8 mouse cellular contexts compared by ENCODE assay signal in genomic region chr11:86596187-86596960, GRCm38 (mm10). TPM values are rescaled to one million over a fixed set of nuclear protein-coding genes. Genes with fewer than 3 reads are reported as not detected.
DNase-seq lines count a peak whose midpoint lies in the region; ATAC-seq and TF ChIP-seq lines count a peak whose summit lies in the region.

No protein-coding gene starts in this region.

- H3K27ac ChIP-seq in kidney, adult 2 months (ENCODE audit: insufficient read depth, low read depth, low read length) = peak overlapping the region; percentile 84
- H3K27ac ChIP-seq in kidney, embryonic 14.5 days (ENCODE audit: low read depth, low read length) = no peak overlapping the region
- H3K27ac ChIP-seq in embryonic facial prominence, embryonic 15.5 days (replicated peaks) = peak overlapping the region; percentile 55; the same call in 1 of the 2 replicates

- no peak for TF ChIP-seq CTCF in kidney, adult 2 months (conservative IDR thresholded peaks at IDR 0.05; ENCODE audit: insufficient read depth, insufficient read length, low read depth, low read length)

- no peak for TF ChIP-seq POLR2A in kidney, adult 2 months (IDR thresholded peaks at IDR 0.05; ENCODE audit: low read depth, low read length)

- 42% methylated on average over 7 of the region's 7 CpGs for WGBS in kidney, adult 2 months
- WGBS in kidney, embryonic 14.5 days = 88% methylated on average over 7 of the region's 7 CpGs
- WGBS in embryonic facial prominence, embryonic 15.5 days = 48% methylated on average over 7 of the region's 7 CpGs

- no peak overlapping the region for H3K9ac ChIP-seq in kidney, embryonic 14.5 days (ENCODE audit: low read depth, low read length)
- no peak overlapping the region for H3K9ac ChIP-seq in embryonic facial prominence, embryonic 15.5 days

- H3K27me3 ChIP-seq in kidney, adult 2 months (replicated peaks; ENCODE audit: control insufficient read depth, insufficient read depth, low read length) = no peaks in the 10 kb centered on the region
- no peaks in the 10 kb centered on the region for H3K27me3 ChIP-seq in kidney, embryonic 14.5 days (ENCODE audit: control insufficient read depth, insufficient read depth, low read length)
- no peaks in the 10 kb centered on the region for H3K27me3 ChIP-seq in embryonic facial prominence, embryonic 15.5 days

- H3K4me3 ChIP-seq in kidney, adult 2 months (ENCODE audit: insufficient read depth, low read depth, low read length) = no peak overlapping the region
- no peak overlapping the region for H3K4me3 ChIP-seq in kidney, embryonic 14.5 days (ENCODE audit: low read length)
- no peak overlapping the region for H3K4me3 ChIP-seq in embryonic facial prominence, embryonic 15.5 days (replicated peaks)

- peak; percentile 86 for DNase-seq in kidney, adult 2 months
- DNase-seq in Muller cell, postnatal 12 days (ENCODE audit: inconsistent ontology term) = peak; percentile 65
- DNase-seq in lung, postnatal 10 days = peak; percentile 86
- no peak for DNase-seq in retina, postnatal 1 day
- no peak for DNase-seq in heart, adult 9 months (ENCODE audit: low spot score in 2 of 2)
- no peak for DNase-seq in spleen, adult 12 weeks (ENCODE audit: low spot score)

- H3K4me2 ChIP-seq in kidney, embryonic 14.5 days (replicated peaks; ENCODE audit: low read depth, low read length) = no peak overlapping the region
- no peak overlapping the region for H3K4me2 ChIP-seq in embryonic facial prominence, embryonic 15.5 days (replicated peaks)

- H3K9me3 ChIP-seq in kidney, embryonic 14.5 days (ENCODE audit: control insufficient read depth, low read length) = no peaks in the 10 kb centered on the region
- H3K9me3 ChIP-seq in embryonic facial prominence, embryonic 15.5 days (replicated peaks) = no peaks in the 10 kb centered on the region

- peaks cover 21% of the 10 kb centered on the region; the same call in 1 of the 2 replicates for H3K4me1 ChIP-seq in kidney, adult 2 months (ENCODE audit: control insufficient read depth, insufficient read depth, low read length)
- H3K4me1 ChIP-seq in kidney, embryonic 14.5 days (ENCODE audit: control insufficient read depth, insufficient read depth, low read length) = peaks cover 5% of the 10 kb centered on the region
- H3K4me1 ChIP-seq in embryonic facial prominence, embryonic 15.5 days = no peaks in the 10 kb centered on the region; the same call in 1 of the 2 replicates

- ATAC-seq in kidney, embryonic 14.5 days (ENCODE audit: low FRiP score, low TSS enrichment) = no peak
- ATAC-seq in embryonic facial prominence, embryonic 15.5 days (ENCODE audit: insufficient number of reproducible peaks, low FRiP score, low TSS enrichment, low read depth) = no peak

- no peaks in the 10 kb centered on the region; the same call in 1 of the 2 replicates for H3K36me3 ChIP-seq in kidney, adult 2 months (ENCODE audit: control insufficient read depth, insufficient read depth, low read length)
- no peaks in the 10 kb centered on the region; the same call in 1 of the 2 replicates for H3K36me3 ChIP-seq in kidney, embryonic 14.5 days (ENCODE audit: control insufficient read depth, insufficient read depth, low read length)
- H3K36me3 ChIP-seq in embryonic facial prominence, embryonic 15.5 days = no peaks in the 10 kb centered on the region

RNA-seq across cellular contexts. Expression of gene Tubd1, which starts 51.6 kb away (rescaled TPM):
- 2.6 and 2.8 TPM in 2 replicates for polyA plus RNA-seq in kidney, adult 2 months (2012; rRNA removed)
- 11.3 and 13.4 TPM in 2 replicates for polyA plus RNA-seq in kidney, embryonic 14.5 days (2014; fragmentation: Nextera tagmentation; extraction: Ambion mirVana)
- 10.0 and 11.3 TPM in 2 replicates for polyA plus RNA-seq in embryonic facial prominence, embryonic 15.5 days (2015; fragmentation: Nextera tagmentation; extraction: Ambion mirVana)

RNA-seq across cellular contexts. Expression of gene Rps6kb1, which starts 51.8 kb away (rescaled TPM):
- polyA plus RNA-seq in kidney, adult 2 months (2012; rRNA removed) = 6.0 and 7.3 TPM in 2 replicates
- polyA plus RNA-seq in kidney, embryonic 14.5 days (2014; fragmentation: Nextera tagmentation; extraction: Ambion mirVana) = 46.0 and 56.1 TPM in 2 replicates
- polyA plus RNA-seq in embryonic facial prominence, embryonic 15.5 days (2015; fragmentation: Nextera tagmentation; extraction: Ambion mirVana) = 70.6 and 70.8 TPM in 2 replicates

Comparison
In these comparisons a context has a peak if more than half of its experiments do, and no peak if none do; other contexts are left out.
1. DNase-seq: peak in kidney, adult 2 months (single experiment), Muller cell, postnatal 12 days (single experiment) and lung, postnatal 10 days (single experiment); none in retina, postnatal 1 day (single experiment), heart, adult 9 months (0 of 2) and spleen, adult 12 weeks (single experiment).